Mouse (Mus musculus) G1E (cell line): Measurements from ENCODE around the gene Tdrd7. TPM values are rescaled to one million over a fixed set of nuclear protein-coding genes. Genes with fewer than 3 reads are reported as not detected.

ENCODE experiments used
- ATAC-seq: 2 replicates; pipeline ENCODE4 v1.8.0; 2016; ENCODE audit warnings: mild to moderate bottlenecking; ENCODE audit not compliant: insufficient number of reproducible peaks, poor library complexity, low FRiP score, severe bottlenecking; ENCODE audit errors: extremely low read depth
- DNase-seq: peaks from one replicate; pipeline ENCODE4 v3.0.0; 2012; ENCODE audit warnings: low spot score
- H3K27me3 ChIP-seq: 2 replicates; pipeline ENCODE4 v1.6.1; 2012; ENCODE audit warnings: mild to moderate bottlenecking, low read length, inconsistent platforms; ENCODE audit not compliant: insufficient read depth
- H3K36me3 ChIP-seq: replicated peaks from 2 replicates; pipeline ENCODE3; 2012; ENCODE audit warnings: mild to moderate bottlenecking, inconsistent platforms
- H3K4me1 ChIP-seq: 2 replicates; pipeline ENCODE4 v1.6.1; 2012; ENCODE audit warnings: low read depth, low read length, inconsistent platforms, mixed read lengths; ENCODE audit not compliant: insufficient read depth
- H3K4me3 ChIP-seq: 2 replicates; pipeline ENCODE4 v1.5.1; 2012; ENCODE audit warnings: low read depth, mild to moderate bottlenecking, inconsistent platforms, low read length, moderate library complexity, mixed read lengths
- H3K9me3 ChIP-seq: replicated peaks from 2 replicates; pipeline ENCODE4 v1.6.1; 2012; ENCODE audit warnings: inconsistent platforms
- CTCF ChIP-seq: IDR thresholded peaks from 2 replicates; pipeline ENCODE4 v1.5.1; 2012; ENCODE audit warnings: low read depth, low read length, inconsistent platforms, mixed read lengths
- GATA1 ChIP-seq: IDR thresholded peaks from 2 replicates; pipeline ENCODE4 v1.6.1; 2012; ENCODE audit warnings: borderline replicate concordance, low read length, inconsistent platforms, mixed read lengths
- GATA2 ChIP-seq: IDR thresholded peaks from 2 replicates; pipeline ENCODE4 v1.6.1; 2012; ENCODE audit warnings: low read depth, low read length, inconsistent platforms, borderline replicate concordance
- POLR2AphosphoS5 ChIP-seq: IDR thresholded peaks from 2 replicates; pipeline ENCODE4 v1.6.1; 2012; ENCODE audit warnings: low read depth, low read length, inconsistent platforms; ENCODE audit not compliant: insufficient replicate concordance
- TAL1 ChIP-seq: conservative IDR thresholded peaks from 2 replicates; pipeline ENCODE4 v1.6.1; 2012; ENCODE audit warnings: low read depth, low read length, inconsistent platforms, mixed read lengths
- polyA plus RNA-seq: library from polyadenylated mRNA; stranded (reverse); fragments of >175 nt; gene quantifications from 2 replicates; pipeline ENCODE4 v1.2.3, GENCODE M21; 2012
- total RNA-seq, 2 experiments: library from RNA; stranded (forward) in 1 of 2; stranded (reverse) in 1 of 2; fragments of 200-1000 nt in 1 of 2; fragments of >200 nt in 1 of 2; fragmentation: Nextera tagmentation in 1 of 2; gene quantifications; 2 replicates each; pipeline ENCODE4 v1.2.3; 2014 to 2017

The Tdrd7 gene
- total and polyA plus RNA-seq, 3 experiments = 0.12 to 7.7 (median 1.4) TPM

- Histone ChIP-seq H3K36me3 (no peaks in the 10 kb centered on the region), H3K27me3 (peaks cover 22% of the 10 kb centered on the region), H3K4me3 (no peak overlapping the region), H3K4me1 (no peaks in the 10 kb centered on the region), H3K9me3 (no peaks in the 10 kb centered on the region)
- no peak for TF ChIP-seq GATA2
- no peak for TF ChIP-seq POLR2AphosphoS5
- TF ChIP-seq GATA1 = no peak
- no peak for TF ChIP-seq CTCF
- TF ChIP-seq TAL1 = no peak
- ATAC-seq (no peak), DNase-seq (no peak)
Observed at GRCm38 (mm10) chr4:45947729-45948128, 17.4 kb upstream of the Tdrd7 start.

- Histone ChIP-seq H3K36me3 (no peaks in the 10 kb centered on the region), H3K4me1 (no peaks in the 10 kb centered on the region), H3K27me3 (peaks cover 20% of the 10 kb centered on the region), H3K9me3 (no peaks in the 10 kb centered on the region), H3K4me3 (no peak overlapping the region)
- ATAC-seq (no peak), DNase-seq (no peak)
- TF ChIP-seq TAL1 = no peak
Observed at GRCm38 (mm10) chr4:45949109-45949848, 15.9 kb upstream of the Tdrd7 start.

- no peaks in the 10 kb centered on the region for H3K4me1 ChIP-seq
- TF ChIP-seq POLR2AphosphoS5 = no peak
- TF ChIP-seq GATA1 = no peak
- TF ChIP-seq GATA2 = no peak
- TF ChIP-seq CTCF = no peak
- H3K9me3 ChIP-seq = no peaks in the 10 kb centered on the region
- ATAC-seq (no peak), DNase-seq (no peak)
- no peak overlapping the region for H3K4me3 ChIP-seq
- peaks cover 21% of the 10 kb centered on the region for H3K27me3 ChIP-seq
- H3K36me3 ChIP-seq = no peaks in the 10 kb centered on the region
Observed at GRCm38 (mm10) chr4:45951830-45952229, 13.3 kb upstream of the Tdrd7 start.

GRCm38 (mm10) chr4:45953025-45953919 is 11.9 kb upstream of the Tdrd7 start:
- no peaks in the 10 kb centered on the region for H3K4me1 ChIP-seq
- TF ChIP-seq TAL1 = no peak
- no peak for TF ChIP-seq GATA1
- no peak for TF ChIP-seq GATA2
- TF ChIP-seq POLR2AphosphoS5 = no peak
- no peak for TF ChIP-seq CTCF
- H3K36me3 ChIP-seq = no peaks in the 10 kb centered on the region
- ATAC-seq (no peak), DNase-seq (no peak)
- no peak overlapping the region for H3K4me3 ChIP-seq
- no peaks in the 10 kb centered on the region for H3K9me3 ChIP-seq
- peaks cover 21% of the 10 kb centered on the region for H3K27me3 ChIP-seq

GRCm38 (mm10) chr4:45955235-45955634 is 9.9 kb upstream of the Tdrd7 start:
- TF ChIP-seq GATA1 (no peak), GATA2 (no peak), TAL1 (no peak), CTCF (no peak), POLR2AphosphoS5 (no peak)
- Histone ChIP-seq H3K4me3 (no peak overlapping the region), H3K9me3 (no peaks in the 10 kb centered on the region), H3K4me1 (no peaks in the 10 kb centered on the region), H3K36me3 (no peaks in the 10 kb centered on the region), H3K27me3 (peaks cover 15% of the 10 kb centered on the region)
- DNase-seq (no peak), ATAC-seq (no peak)

- no peaks in the 10 kb centered on the region for H3K36me3 ChIP-seq
- H3K9me3 ChIP-seq = no peaks in the 10 kb centered on the region
- no peak for ATAC-seq
- peaks cover 15% of the 10 kb centered on the region for H3K27me3 ChIP-seq
- H3K4me3 ChIP-seq = no peak overlapping the region
- no peak for TF ChIP-seq POLR2AphosphoS5
- no peak for TF ChIP-seq GATA1
- no peak for TF ChIP-seq GATA2
- no peak for TF ChIP-seq CTCF
- no peak for TF ChIP-seq TAL1
- no peaks in the 10 kb centered on the region for H3K4me1 ChIP-seq
- DNase-seq = no peak
Observed at GRCm38 (mm10) chr4:45956131-45956530, 9.0 kb upstream of the Tdrd7 start.
